Mouse (Mus musculus): Measurements from ENCODE around the gene Gla. TPM values are rescaled to one million over a fixed set of nuclear protein-coding genes. Genes with fewer than 3 reads are reported as not detected.

Gla gene
- polyA plus RNA-seq, 1 experiment: 1.5 TPM

GRCm38 (mm10) chrX:134580528-134581305, 20.2 kb downstream of the Gla start:
- Histone ChIP-seq H3K4me3 (replicated peaks) (peak overlapping the region; percentile 96), H3K36me3 (replicated peaks; ENCODE audit: low read length) (peaks cover 50% of the 10 kb centered on the region)
- no peak for TF ChIP-seq GATA1 (IDR thresholded peaks at IDR 0.05; ENCODE audit: borderline replicate concordance, low read length)

GRCm38 (mm10) chrX:134577896-134578295, 23.0 kb downstream of the Gla start:
- no peaks in the 10 kb centered on the region for H3K27me3 ChIP-seq (replicated peaks)
- peaks cover 47% of the 10 kb centered on the region for H3K4me1 ChIP-seq
- peak overlapping the region; percentile 83 for H3K4me3 ChIP-seq (replicated peaks)
- H3K36me3 ChIP-seq (replicated peaks; ENCODE audit: low read length): peaks cover 76% of the 10 kb centered on the region
- no peaks in the 10 kb centered on the region for H3K9me3 ChIP-seq
- TF ChIP-seq FLI1 (IDR thresholded peaks at IDR 0.05; ENCODE audit: low read length) (no peak), GATA1 (IDR thresholded peaks at IDR 0.05; ENCODE audit: borderline replicate concordance, low read length) (no peak)

More at GRCm38 (mm10) chrX:134580528-134581305, 20.2 kb downstream of the Gla start:
- no peaks in the 10 kb centered on the region for H3K27me3 ChIP-seq (replicated peaks)
- peaks cover 42% of the 10 kb centered on the region for H3K4me1 ChIP-seq
- H3K9me3 ChIP-seq: peaks cover 2% of the 10 kb centered on the region; the same call in 1 of the 2 replicates

GRCm38 (mm10) chrX:134566536-134567222, 34.2 kb downstream of the Gla start:
- TF ChIP-seq FLI1 (IDR thresholded peaks at IDR 0.05; ENCODE audit: low read length): no peak
- Histone ChIP-seq H3K4me1 (peaks cover 75% of the 10 kb centered on the region), H3K4me3 (replicated peaks) (no peak overlapping the region), H3K36me3 (replicated peaks; ENCODE audit: low read length) (peaks cover 77% of the 10 kb centered on the region), H3K27me3 (replicated peaks) (no peaks in the 10 kb centered on the region), H3K9me3 (no peaks in the 10 kb centered on the region)

GRCm38 (mm10) chrX:134564326-134564725, 36.6 kb downstream of the Gla start:
- peaks cover 79% of the 10 kb centered on the region for H3K36me3 ChIP-seq (replicated peaks; ENCODE audit: low read length)
- H3K27me3 ChIP-seq (replicated peaks): no peaks in the 10 kb centered on the region
- H3K4me1 ChIP-seq: peaks cover 85% of the 10 kb centered on the region
- TF ChIP-seq GATA1 (IDR thresholded peaks at IDR 0.05; ENCODE audit: borderline replicate concordance, low read length) (peak; percentile 84; the same call in 1 of the 3 replicates), FLI1 (IDR thresholded peaks at IDR 0.05; ENCODE audit: low read length) (no peak)
- peak overlapping the region; percentile 46 for H3K4me3 ChIP-seq (replicated peaks)
- no peaks in the 10 kb centered on the region for H3K9me3 ChIP-seq

GRCm38 (mm10) chrX:134554425-134554824, 46.5 kb downstream of the Gla start:
- TF ChIP-seq FLI1 (IDR thresholded peaks at IDR 0.05; ENCODE audit: low read length): no peak
- TF ChIP-seq GATA1 (IDR thresholded peaks at IDR 0.05; ENCODE audit: borderline replicate concordance, low read length): no peak
- no peaks in the 10 kb centered on the region for H3K27me3 ChIP-seq (replicated peaks)
- no peaks in the 10 kb centered on the region for H3K9me3 ChIP-seq
- peaks cover 96% of the 10 kb centered on the region for H3K36me3 ChIP-seq (replicated peaks; ENCODE audit: low read length)
- H3K4me1 ChIP-seq: peaks cover 19% of the 10 kb centered on the region
- no peak overlapping the region for H3K4me3 ChIP-seq (replicated peaks)

GRCm38 (mm10) chrX:134553326-134553725, 47.6 kb downstream of the Gla start:
- Histone ChIP-seq H3K9me3 (no peaks in the 10 kb centered on the region), H3K27me3 (replicated peaks) (no peaks in the 10 kb centered on the region), H3K36me3 (replicated peaks; ENCODE audit: low read length) (peaks cover 96% of the 10 kb centered on the region), H3K4me3 (replicated peaks) (no peak overlapping the region), H3K4me1 (peaks cover 12% of the 10 kb centered on the region)
- TF ChIP-seq GATA1 (IDR thresholded peaks at IDR 0.05; ENCODE audit: borderline replicate concordance, low read length): no peak
- no peak for TF ChIP-seq FLI1 (IDR thresholded peaks at IDR 0.05; ENCODE audit: low read length)

- peaks cover 95% of the 10 kb centered on the region for H3K36me3 ChIP-seq (replicated peaks; ENCODE audit: low read length)
- H3K27me3 ChIP-seq (replicated peaks): no peaks in the 10 kb centered on the region
- no peaks in the 10 kb centered on the region for H3K9me3 ChIP-seq
- H3K4me3 ChIP-seq (replicated peaks): no peak overlapping the region
- TF ChIP-seq FLI1 (IDR thresholded peaks at IDR 0.05; ENCODE audit: low read length): no peak
- no peak for TF ChIP-seq GATA1 (IDR thresholded peaks at IDR 0.05; ENCODE audit: borderline replicate concordance, low read length)
- H3K4me1 ChIP-seq: peaks cover 13% of the 10 kb centered on the region
Measured at GRCm38 (mm10) chrX:134550903-134551302, 50.0 kb downstream of the Gla start.

- H3K36me3 ChIP-seq (replicated peaks; ENCODE audit: low read length): peaks cover 97% of the 10 kb centered on the region
- TF ChIP-seq FLI1 (IDR thresholded peaks at IDR 0.05; ENCODE audit: low read length): no peak
- TF ChIP-seq GATA1 (IDR thresholded peaks at IDR 0.05; ENCODE audit: borderline replicate concordance, low read length): no peak
Measured at GRCm38 (mm10) chrX:134547330-134547729, 53.6 kb downstream of the Gla start.

GRCm38 (mm10) chrX:134541955-134542308, 59.0 kb downstream of the Gla start:
- no peaks in the 10 kb centered on the region for H3K9me3 ChIP-seq
- TF ChIP-seq GATA1 (IDR thresholded peaks at IDR 0.05; ENCODE audit: borderline replicate concordance, low read length) (no peak), FLI1 (IDR thresholded peaks at IDR 0.05; ENCODE audit: low read length) (no peak)
- peaks cover 60% of the 10 kb centered on the region for H3K36me3 ChIP-seq (replicated peaks; ENCODE audit: low read length)
- H3K4me3 ChIP-seq (replicated peaks): peak overlapping the region; percentile 90
- H3K4me1 ChIP-seq: peaks cover 14% of the 10 kb centered on the region
- no peaks in the 10 kb centered on the region for H3K27me3 ChIP-seq (replicated peaks)

More at GRCm38 (mm10) chrX:134547330-134547729, 53.6 kb downstream of the Gla start:
- Histone ChIP-seq H3K9me3 (no peaks in the 10 kb centered on the region), H3K27me3 (replicated peaks) (no peaks in the 10 kb centered on the region), H3K4me1 (peaks cover 17% of the 10 kb centered on the region), H3K4me3 (replicated peaks) (no peak overlapping the region)
